Mouse (Mus musculus): ENCODE results near the gene Tradd. TPM values are rescaled to one million over a fixed set of nuclear protein-coding genes. Genes with fewer than 3 reads are reported as not detected.

Gene Tradd
- polyA plus RNA-seq, 2 experiments = 5.5 to 11.5 TPM

DNA sequence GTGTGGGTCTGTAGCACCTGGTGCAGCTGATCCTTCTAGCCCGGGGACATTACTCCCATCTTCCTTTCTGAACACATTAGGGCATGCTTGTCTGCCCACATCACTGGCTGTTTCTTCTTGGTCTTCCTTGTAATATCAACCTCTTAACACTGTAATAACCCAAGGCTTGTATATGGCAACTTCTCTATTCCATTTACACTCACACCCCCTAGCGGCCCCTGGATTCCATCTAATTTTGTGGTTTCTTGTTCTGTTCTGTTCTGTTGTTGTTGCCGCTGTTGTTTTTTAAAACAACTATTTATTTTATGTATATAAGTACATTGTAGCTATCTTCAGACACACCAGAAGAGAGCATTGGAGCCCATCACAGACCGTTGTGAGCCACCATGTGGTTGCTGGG lies 22.5 kb upstream of the Tradd start:
- Histone ChIP-seq H3K4me2 (ENCODE audit: low read depth) (no peak overlapping the region), H3K9ac (replicated peaks) (no peak overlapping the region), H3K27ac (no peak overlapping the region), H3K36me3 (replicated peaks; ENCODE audit: control insufficient read depth, insufficient read depth, low read depth) (no peaks in the 10 kb centered on the region), H3K4me1 (replicated peaks; ENCODE audit: control insufficient read depth in 2 of 2, insufficient read depth in 2 of 2, low read length in 1 of 2) (peaks cover 12 to 21% of the 10 kb centered on the region in 2 experiments), H3K9me3 (ENCODE audit: control insufficient read depth, low read length) (no peaks in the 10 kb centered on the region), H3K27me3 (ENCODE audit: control insufficient read depth, insufficient read depth, low read length) (peaks cover 12% of the 10 kb centered on the region), H3K4me3 (ENCODE audit: insufficient read depth in 1 of 2, low read depth in 2 of 2, low read length in 2 of 2) (no peak overlapping the region)
- TF ChIP-seq EP300 (IDR thresholded peaks at IDR 0.05; ENCODE audit: low read depth) = no peak
- TF ChIP-seq CTCF (IDR thresholded peaks at IDR 0.05; ENCODE audit: low read depth) = no peak
- ATAC-seq (ENCODE audit: insufficient read depth) (no peak), DNase-seq (ENCODE audit: low read depth in 3 of 3, low spot score in 3 of 3) (no peak)
- 73% methylated on average over 4 of the region's 4 CpGs for WGBS (ENCODE audit: insufficient replicate concordance)

DNA sequence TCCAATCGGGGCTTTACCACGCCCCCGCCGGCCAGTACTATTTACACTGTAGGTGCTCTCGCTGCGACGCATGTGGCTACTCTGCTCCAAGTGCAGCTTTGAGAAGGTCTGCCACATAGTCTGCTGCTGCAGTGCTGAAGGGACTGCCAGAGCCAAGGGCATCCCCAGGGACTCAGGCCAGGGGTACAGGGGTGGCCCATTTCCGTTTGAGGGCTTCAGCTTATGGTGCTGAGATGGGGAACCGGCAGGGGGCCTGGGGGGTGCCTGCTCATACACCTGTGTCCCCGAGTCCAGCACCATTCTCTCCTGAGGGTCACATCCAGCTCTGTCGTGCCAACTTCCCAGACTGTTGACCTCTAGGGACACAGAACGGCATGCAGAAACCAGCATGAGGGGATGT lies 21.1 kb upstream of the Tradd start:
- H3K27ac ChIP-seq = no peak overlapping the region
- H3K9ac ChIP-seq (replicated peaks) = no peak overlapping the region
- H3K36me3 ChIP-seq (replicated peaks; ENCODE audit: control insufficient read depth, insufficient read depth, low read depth) = no peaks in the 10 kb centered on the region
- DNase-seq (ENCODE audit: low read depth in 3 of 3, low spot score in 3 of 3) (no peak), ATAC-seq (ENCODE audit: insufficient read depth) (no peak)
- peaks cover 12% of the 10 kb centered on the region for H3K27me3 ChIP-seq (ENCODE audit: control insufficient read depth, insufficient read depth, low read length)
- H3K4me3 ChIP-seq (ENCODE audit: insufficient read depth in 1 of 2, low read depth in 2 of 2, low read length in 2 of 2) = no peak overlapping the region
- no peak overlapping the region for H3K4me2 ChIP-seq (ENCODE audit: low read depth)
- no peak for TF ChIP-seq CTCF (IDR thresholded peaks at IDR 0.05; ENCODE audit: low read depth)
- TF ChIP-seq EP300 (IDR thresholded peaks at IDR 0.05; ENCODE audit: low read depth) = no peak
- 56% methylated on average over 12 of the region's 12 CpGs for WGBS (ENCODE audit: insufficient replicate concordance)
- peaks cover 12 to 18% of the 10 kb centered on the region in 2 experiments for H3K4me1 ChIP-seq (replicated peaks; ENCODE audit: control insufficient read depth in 2 of 2, insufficient read depth in 2 of 2, low read length in 1 of 2)
- H3K9me3 ChIP-seq (ENCODE audit: control insufficient read depth, low read length) = no peaks in the 10 kb centered on the region

DNA sequence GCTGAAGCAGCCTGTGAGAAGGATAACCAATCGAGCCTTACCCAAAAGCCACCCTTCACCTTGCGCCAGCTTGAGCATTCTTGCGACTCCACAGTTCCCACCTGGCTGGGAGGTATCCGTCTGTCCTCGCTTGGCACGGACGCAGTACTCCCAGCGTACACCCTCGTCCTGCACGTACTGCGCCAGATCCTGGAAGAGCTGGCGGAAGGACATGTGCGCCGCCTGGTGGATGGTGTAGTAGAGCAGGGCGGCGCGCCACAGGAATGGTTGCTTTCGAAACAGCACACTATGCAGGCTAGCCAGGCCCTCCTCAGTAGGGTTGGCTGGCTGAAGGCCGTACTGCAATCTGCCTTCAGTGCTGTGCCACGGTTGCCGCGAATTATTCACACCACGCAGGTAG lies 18.7 kb upstream of the Tradd start:
- DNase-seq (ENCODE audit: low read depth in 3 of 3, low spot score in 3 of 3) = no peak
- no peak overlapping the region for H3K27ac ChIP-seq
- peak; percentile 70 for ATAC-seq (ENCODE audit: insufficient read depth)
- peaks cover 19% of the 10 kb centered on the region for H3K27me3 ChIP-seq (ENCODE audit: control insufficient read depth, insufficient read depth, low read length)
- 23% methylated on average over 23 of the region's 23 CpGs for WGBS (ENCODE audit: insufficient replicate concordance)
- peak overlapping the region; percentile 1; the same call in 1 of the 2 replicates for H3K4me2 ChIP-seq (ENCODE audit: low read depth)
- H3K9ac ChIP-seq (replicated peaks) = no peak overlapping the region
- TF ChIP-seq EP300 (IDR thresholded peaks at IDR 0.05; ENCODE audit: low read depth) (no peak), CTCF (IDR thresholded peaks at IDR 0.05; ENCODE audit: low read depth) (peak; percentile 99)
- no peak overlapping the region for H3K4me3 ChIP-seq (ENCODE audit: insufficient read depth in 1 of 2, low read depth in 2 of 2, low read length in 2 of 2)
- H3K9me3 ChIP-seq (ENCODE audit: control insufficient read depth, low read length) = no peaks in the 10 kb centered on the region
- peaks cover 4 to 6% of the 10 kb centered on the region in 2 experiments; a peak in 1 of 4 replicates for H3K4me1 ChIP-seq (replicated peaks; ENCODE audit: control insufficient read depth in 2 of 2, insufficient read depth in 2 of 2, low read length in 1 of 2)
- H3K36me3 ChIP-seq (replicated peaks; ENCODE audit: control insufficient read depth, insufficient read depth, low read depth) = no peaks in the 10 kb centered on the region

DNA sequence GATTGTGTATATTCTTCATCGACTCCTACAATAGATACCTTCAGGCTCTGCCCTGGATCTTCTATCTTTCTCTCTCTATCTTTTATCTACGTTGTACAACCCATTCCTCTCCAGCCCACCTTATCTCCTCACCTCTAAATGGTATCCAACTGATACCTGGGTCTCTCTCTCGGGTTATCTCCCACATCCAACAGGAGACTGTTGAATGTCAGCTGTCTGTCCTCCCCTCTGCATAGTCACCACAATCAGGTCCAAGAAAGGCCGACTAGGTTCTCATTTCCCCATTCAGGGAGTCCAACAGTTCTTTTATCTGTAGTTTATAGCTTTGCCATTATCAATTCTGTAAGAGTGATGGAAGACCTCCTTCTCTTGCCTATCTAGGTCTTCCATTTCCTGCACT lies 17.8 kb upstream of the Tradd start:
- H3K4me1 ChIP-seq (replicated peaks; ENCODE audit: control insufficient read depth in 2 of 2, insufficient read depth in 2 of 2, low read length in 1 of 2) = peaks cover 4 to 6% of the 10 kb centered on the region in 2 experiments; a peak in 1 of 4 replicates
- ATAC-seq (ENCODE audit: insufficient read depth) (no peak), DNase-seq (ENCODE audit: low read depth in 3 of 3, low spot score in 3 of 3) (no peak)
- H3K36me3 ChIP-seq (replicated peaks; ENCODE audit: control insufficient read depth, insufficient read depth, low read depth) = no peaks in the 10 kb centered on the region
- H3K9me3 ChIP-seq (ENCODE audit: control insufficient read depth, low read length) = no peaks in the 10 kb centered on the region
- H3K27ac ChIP-seq = no peak overlapping the region
- H3K27me3 ChIP-seq (ENCODE audit: control insufficient read depth, insufficient read depth, low read length) = peaks cover 27% of the 10 kb centered on the region
- no peak overlapping the region for H3K4me2 ChIP-seq (ENCODE audit: low read depth)
- TF ChIP-seq CTCF (IDR thresholded peaks at IDR 0.05; ENCODE audit: low read depth) (no peak), EP300 (IDR thresholded peaks at IDR 0.05; ENCODE audit: low read depth) (no peak)
- H3K4me3 ChIP-seq (ENCODE audit: insufficient read depth in 1 of 2, low read depth in 2 of 2, low read length in 2 of 2) = no peak overlapping the region
- no peak overlapping the region for H3K9ac ChIP-seq (replicated peaks)
- WGBS (ENCODE audit: insufficient replicate concordance) = 34% methylated on average over 4 of the region's 4 CpGs

DNA sequence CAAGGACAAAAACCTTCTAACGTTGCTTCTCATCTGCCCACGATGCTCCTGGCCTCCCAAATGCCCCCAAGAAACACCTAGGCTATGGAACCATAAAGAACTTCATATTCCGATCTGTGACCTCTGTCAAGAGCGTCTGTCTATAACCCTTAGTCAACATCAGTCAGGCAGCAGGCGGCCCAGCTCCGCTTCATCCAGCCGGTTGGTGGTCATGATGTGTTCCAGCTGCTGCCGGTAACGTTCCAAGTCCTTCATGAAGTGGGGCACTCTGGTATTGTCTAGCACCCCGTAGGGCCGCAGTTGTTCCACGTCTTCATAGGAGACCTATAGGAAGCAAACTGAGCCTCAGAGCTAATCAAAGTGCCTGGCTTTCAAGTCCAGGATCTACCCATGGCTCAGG lies 17.4 kb upstream of the Tradd start:
- H3K4me2 ChIP-seq (ENCODE audit: low read depth) = no peak overlapping the region
- peaks cover 31% of the 10 kb centered on the region for H3K27me3 ChIP-seq (ENCODE audit: control insufficient read depth, insufficient read depth, low read length)
- H3K4me3 ChIP-seq (ENCODE audit: insufficient read depth in 1 of 2, low read depth in 2 of 2, low read length in 2 of 2) = no peak overlapping the region
- 78% methylated on average over 12 of the region's 12 CpGs for WGBS (ENCODE audit: insufficient replicate concordance)
- ATAC-seq (ENCODE audit: insufficient read depth) (no peak), DNase-seq (ENCODE audit: low read depth in 3 of 3, low spot score in 3 of 3) (no peak)
- peaks cover 4 to 6% of the 10 kb centered on the region in 2 experiments; a peak in 1 of 4 replicates for H3K4me1 ChIP-seq (replicated peaks; ENCODE audit: control insufficient read depth in 2 of 2, insufficient read depth in 2 of 2, low read length in 1 of 2)
- no peaks in the 10 kb centered on the region for H3K36me3 ChIP-seq (replicated peaks; ENCODE audit: control insufficient read depth, insufficient read depth, low read depth)
- H3K9me3 ChIP-seq (ENCODE audit: control insufficient read depth, low read length) = no peaks in the 10 kb centered on the region
- H3K9ac ChIP-seq (replicated peaks) = no peak overlapping the region
- H3K27ac ChIP-seq = no peak overlapping the region
- TF ChIP-seq EP300 (IDR thresholded peaks at IDR 0.05; ENCODE audit: low read depth) = no peak
- TF ChIP-seq CTCF (IDR thresholded peaks at IDR 0.05; ENCODE audit: low read depth) = no peak

Data from liver, embryonic 14.5 days (tissue).